Mouse (Mus musculus): ENCODE data around the gene Gm6217. TPM values are rescaled to one million over a fixed set of nuclear protein-coding genes. Genes with fewer than 3 reads are reported as not detected.
"Not testable (repeated sequence)": the region's sequence is repeated elsewhere in the genome, so short reads cannot be mapped to it uniquely, and the experiment has no call there.

Gm6217 gene
- polyA plus RNA-seq, 1 experiment from 2014 or later, result not detected

DNA sequence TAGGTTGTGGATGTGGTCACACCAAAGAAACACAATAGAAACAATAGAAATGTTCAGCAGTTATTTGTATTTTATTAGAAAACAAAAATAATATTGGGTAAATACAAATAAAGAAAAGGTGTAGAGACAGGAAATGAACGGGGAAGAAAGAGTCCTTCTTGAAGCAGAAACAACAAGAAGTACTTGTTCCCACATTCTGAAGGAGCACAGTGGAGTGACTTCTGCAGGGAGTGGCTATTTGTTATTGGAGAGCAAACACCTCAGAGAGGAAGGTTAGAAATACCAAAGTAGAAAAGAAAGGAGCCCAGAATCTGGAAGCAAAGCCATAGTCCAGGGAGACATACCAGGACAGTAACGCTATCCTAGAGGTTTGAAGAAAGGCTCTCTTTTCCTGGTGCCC lies 11.3 kb upstream of the Gm6217 start:
- not testable (repeated sequence) for H3K9me3 ChIP-seq (replicated peaks); H3K36me3 ChIP-seq; H3K4me3 ChIP-seq (replicated peaks); ATAC-seq (replicated peaks; ENCODE audit: low FRiP score); H3K9ac ChIP-seq; H3K4me2 ChIP-seq; H3K27ac ChIP-seq; H3K27me3 ChIP-seq; H3K4me1 ChIP-seq
- WGBS, result 86% methylated on average over 2 of the region's 2 CpGs

DNA sequence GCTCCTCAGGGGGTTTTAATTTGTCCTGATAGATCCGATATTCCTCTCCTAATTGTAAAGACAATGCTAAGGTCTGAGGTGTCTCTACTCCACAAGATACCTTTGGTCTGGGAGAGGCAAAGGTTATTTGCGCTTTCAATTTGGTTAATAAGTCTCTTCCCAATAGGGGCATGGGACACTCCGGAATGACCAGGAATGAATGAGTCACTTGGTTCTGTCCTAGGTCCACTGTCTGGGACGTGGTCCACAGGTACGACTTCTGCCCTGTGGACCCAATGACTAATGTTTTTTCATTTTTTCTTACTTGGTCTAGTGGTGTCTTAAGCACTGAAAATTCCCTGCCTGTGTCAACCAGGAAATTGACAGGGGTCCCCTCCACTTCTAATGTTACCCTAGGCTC lies 7.5 kb upstream of the Gm6217 start:
- WGBS, result 94% methylated on average over 5 of the region's 5 CpGs

DNA sequence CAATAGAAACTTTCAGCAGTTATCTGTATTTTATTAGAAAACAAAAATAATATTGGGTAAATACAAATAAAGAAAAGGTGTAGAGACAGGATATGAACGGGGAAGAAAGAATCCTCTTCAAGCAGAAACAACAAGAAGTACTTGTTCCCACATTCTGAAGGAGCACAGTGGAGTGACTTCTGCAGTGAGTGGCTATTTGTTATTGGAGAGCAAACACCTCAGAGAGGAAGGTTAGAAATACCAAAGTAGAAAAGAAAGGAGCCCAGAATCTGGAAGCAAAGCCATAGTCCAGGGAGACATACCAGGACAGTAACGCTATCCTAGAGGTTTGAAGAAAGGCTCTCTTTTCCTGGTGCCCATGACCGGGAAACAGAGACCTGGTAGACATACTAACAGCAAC lies 641 bp downstream of the Gm6217 start:
- not testable (repeated sequence) for H3K9ac ChIP-seq; H3K4me2 ChIP-seq; ATAC-seq (replicated peaks; ENCODE audit: low FRiP score); H3K27me3 ChIP-seq; H3K36me3 ChIP-seq; H3K9me3 ChIP-seq (replicated peaks); H3K4me1 ChIP-seq; H3K4me3 ChIP-seq (replicated peaks); H3K27ac ChIP-seq
- WGBS, result 78% methylated on average over 3 of the region's 3 CpGs

More for the DNA sequence above, 7.5 kb upstream of the Gm6217 start:
- H3K27me3 ChIP-seq, result no peaks in the 10 kb centered on the region
- no peaks in the 10 kb centered on the region for H3K4me1 ChIP-seq
- no peak overlapping the region for H3K27ac ChIP-seq
- no peak for ATAC-seq (replicated peaks; ENCODE audit: low FRiP score)
- H3K4me3 ChIP-seq (replicated peaks), result no peak overlapping the region
- H3K9ac ChIP-seq, result no peak overlapping the region
- H3K4me2 ChIP-seq, result no peak overlapping the region
- no peaks in the 10 kb centered on the region; the same call in 1 of the 2 replicates for H3K9me3 ChIP-seq (replicated peaks)
- no peaks in the 10 kb centered on the region for H3K36me3 ChIP-seq

DNA sequence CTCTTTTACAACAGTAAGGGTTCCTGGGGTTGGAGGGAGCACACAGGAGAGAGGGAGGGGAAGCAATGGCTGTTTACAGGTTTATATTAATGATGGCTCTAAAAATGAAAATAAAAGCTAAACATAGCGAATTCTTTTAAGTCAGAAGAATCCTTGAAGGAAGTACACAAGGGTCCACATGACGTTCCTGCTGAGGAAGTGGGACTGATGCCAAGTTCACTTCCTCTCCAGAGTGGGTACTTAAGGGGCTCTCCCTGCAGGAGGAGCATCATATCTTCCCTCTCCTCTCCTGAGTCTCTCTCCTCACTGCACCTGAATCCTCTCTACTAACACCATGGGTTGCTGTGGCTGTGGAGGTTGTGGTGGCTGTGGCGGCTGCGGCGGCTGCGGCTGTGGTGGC lies 6.5 kb downstream of the Gm6217 start, which contains the start of gene A030014E15Rik:
A030014E15Rik (plus strand) TSS at position 268 of the 400 bp plus-strand sequence.
- no peaks in the 10 kb centered on the region for H3K36me3 ChIP-seq
- no peak for ATAC-seq (replicated peaks; ENCODE audit: low FRiP score)
- no peak within 1 kb of the TSS for H3K27ac ChIP-seq
- H3K9me3 ChIP-seq (replicated peaks), result no peaks in the 10 kb centered on the region
- no peak within 1 kb of the TSS for H3K4me3 ChIP-seq (replicated peaks)
- no peaks in the 10 kb centered on the region for H3K27me3 ChIP-seq
- WGBS, result 78% methylated on average over 6 of the region's 6 CpGs
- no peak within 1 kb of the TSS for H3K4me2 ChIP-seq
- no peaks in the 10 kb centered on the region for H3K4me1 ChIP-seq
- H3K9ac ChIP-seq, result no peak within 1 kb of the TSS

DNA sequence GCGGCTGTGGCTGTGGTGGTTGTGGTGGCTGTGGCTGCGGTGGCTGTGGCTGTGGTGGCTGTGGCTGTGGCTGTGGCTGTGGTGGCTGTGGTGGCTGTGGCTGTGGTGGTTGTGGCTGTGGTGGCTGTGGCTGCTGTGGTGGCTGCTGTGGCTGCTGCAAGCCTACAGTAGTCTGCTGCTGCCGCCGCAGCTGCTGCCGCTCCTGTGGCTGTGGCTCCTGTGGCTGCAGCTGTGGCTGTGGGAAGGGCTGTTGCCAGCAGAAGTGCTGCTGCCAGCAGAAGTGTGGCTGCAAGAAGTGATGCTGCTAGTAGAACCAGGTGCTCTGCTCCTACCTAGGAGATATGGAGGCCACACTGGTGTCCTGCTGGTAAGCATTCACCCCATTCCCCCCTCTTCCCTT lies 17.8 kb downstream of the Gm6217 start:
- not testable (repeated sequence) for H3K4me3 ChIP-seq (replicated peaks); ATAC-seq (replicated peaks; ENCODE audit: low FRiP score); H3K27ac ChIP-seq; H3K9me3 ChIP-seq (replicated peaks); H3K4me2 ChIP-seq; H3K36me3 ChIP-seq; H3K27me3 ChIP-seq; H3K4me1 ChIP-seq; H3K9ac ChIP-seq
- WGBS, result 98% methylated on average over 5 of the region's 5 CpGs

DNA sequence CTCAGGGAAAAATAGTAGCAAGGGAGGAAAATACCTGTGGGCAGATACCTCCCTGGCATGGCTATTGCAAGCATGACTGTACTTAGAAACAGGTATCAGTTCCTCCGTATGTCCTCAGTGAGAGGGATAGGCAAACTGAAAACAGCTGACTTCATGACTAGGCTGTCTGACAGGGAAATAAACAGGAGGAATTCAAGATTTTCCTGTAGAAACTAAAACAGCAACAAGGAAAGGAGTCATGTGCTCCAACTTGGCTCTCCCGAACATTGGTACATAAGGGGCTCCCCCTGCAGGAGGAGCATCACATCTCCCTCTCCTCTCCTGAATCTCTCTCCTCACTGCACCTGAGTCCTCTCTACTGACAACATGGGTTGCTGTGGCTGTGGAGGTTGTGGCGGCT lies 18.2 kb downstream of the Gm6217 start, which contains the start of gene A030005L19Rik:
A030005L19Rik (plus strand) TSS at position 301 of the 400 bp plus-strand sequence.
- H3K4me2 ChIP-seq, result no peak within 1 kb of the TSS
- WGBS, result 91% methylated on average over 3 of the region's 3 CpGs
- no peak within 1 kb of the TSS for H3K9ac ChIP-seq
- H3K27ac ChIP-seq, result no peak within 1 kb of the TSS
- H3K9me3 ChIP-seq (replicated peaks), result no peaks in the 10 kb centered on the region
- no peak within 1 kb of the TSS for H3K4me3 ChIP-seq (replicated peaks)
- H3K36me3 ChIP-seq, result no peaks in the 10 kb centered on the region
- no peak for ATAC-seq (replicated peaks; ENCODE audit: low FRiP score)
- no peaks in the 10 kb centered on the region for H3K27me3 ChIP-seq
- no peaks in the 10 kb centered on the region for H3K4me1 ChIP-seq

DNA sequence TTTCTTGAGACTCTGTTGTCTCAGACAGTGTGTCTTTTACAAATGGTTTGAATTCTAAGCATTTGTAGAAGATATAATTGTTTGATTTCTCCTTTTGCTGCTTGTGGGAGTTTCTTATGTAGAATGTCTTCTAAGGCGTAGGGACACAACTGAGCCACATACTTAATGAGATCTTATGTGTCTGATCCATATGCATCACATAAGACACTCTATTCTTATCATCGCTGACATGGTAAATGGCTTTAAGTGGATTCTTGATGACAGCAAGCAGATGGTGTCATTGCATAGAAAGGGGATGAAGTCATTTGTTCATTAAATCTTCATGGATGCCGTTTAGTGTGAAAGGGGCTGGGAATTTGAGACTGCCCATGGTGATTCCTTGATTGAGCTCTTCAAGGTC lies 25.3 kb downstream of the Gm6217 start:
- 81% methylated on average over 3 of the region's 3 CpGs for WGBS
- H3K27me3 ChIP-seq, result no peaks in the 10 kb centered on the region
- no peak overlapping the region for H3K27ac ChIP-seq
- H3K36me3 ChIP-seq, result peaks cover 27% of the 10 kb centered on the region
- no peak for ATAC-seq (replicated peaks; ENCODE audit: low FRiP score)
- no peaks in the 10 kb centered on the region for H3K4me1 ChIP-seq
- no peaks in the 10 kb centered on the region for H3K9me3 ChIP-seq (replicated peaks)
- no peak overlapping the region for H3K9ac ChIP-seq
- H3K4me3 ChIP-seq (replicated peaks), result no peak overlapping the region
- H3K4me2 ChIP-seq, result no peak overlapping the region

DNA sequence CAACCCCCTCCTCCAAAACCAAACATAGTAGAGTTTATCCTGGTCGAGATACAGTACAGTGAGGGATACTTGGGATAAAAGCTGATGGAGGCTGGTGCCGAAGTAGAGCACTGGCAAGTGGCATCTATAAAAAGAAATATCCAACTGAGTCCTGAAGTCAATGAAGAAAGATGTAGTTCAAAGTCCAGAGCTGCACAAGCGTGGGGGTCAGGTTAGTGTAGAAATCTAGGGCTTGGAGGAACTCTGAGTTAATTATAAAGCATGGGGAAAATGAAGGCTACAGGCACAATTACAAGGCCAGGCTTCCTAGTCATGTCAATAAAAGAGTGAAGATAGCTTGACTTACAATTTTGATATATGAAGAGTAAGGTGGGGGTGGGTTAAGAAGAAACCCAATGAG lies 30.0 kb downstream of the Gm6217 start:
- Histone ChIP-seq H3K27me3 (no peaks in the 10 kb centered on the region), H3K9me3 (replicated peaks) (no peaks in the 10 kb centered on the region), H3K27ac (no peak overlapping the region), H3K4me1 (no peaks in the 10 kb centered on the region), H3K36me3 (peaks cover 56% of the 10 kb centered on the region), H3K4me2 (no peak overlapping the region), H3K9ac (no peak overlapping the region), H3K4me3 (replicated peaks) (no peak overlapping the region)
- ATAC-seq (replicated peaks; ENCODE audit: low FRiP score), result no peak
- 90% methylated on average over 3 of the region's 3 CpGs for WGBS

DNA sequence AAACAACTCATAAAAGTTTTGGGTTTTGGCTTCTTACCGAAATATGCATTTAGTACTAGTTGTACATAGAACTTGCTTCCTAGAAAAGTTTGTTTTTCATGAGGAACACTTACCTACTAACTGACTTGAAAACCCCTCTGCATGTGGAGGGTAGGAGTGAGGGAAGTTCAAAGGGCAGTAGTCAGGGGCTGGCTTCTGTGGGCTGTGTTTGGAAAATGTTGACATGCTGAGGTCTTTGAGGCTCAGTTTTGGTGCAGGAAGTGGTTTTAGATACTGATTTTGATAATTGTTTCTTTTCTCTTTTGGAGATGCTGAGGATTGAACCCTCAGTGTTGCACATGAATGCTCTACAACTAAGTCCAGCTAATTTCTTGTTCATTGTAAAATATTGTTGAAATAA lies 30.6 kb downstream of the Gm6217 start:
- 92% methylated on average over 1 of the region's 1 CpGs for WGBS
- no peaks in the 10 kb centered on the region for H3K9me3 ChIP-seq (replicated peaks)

DNA sequence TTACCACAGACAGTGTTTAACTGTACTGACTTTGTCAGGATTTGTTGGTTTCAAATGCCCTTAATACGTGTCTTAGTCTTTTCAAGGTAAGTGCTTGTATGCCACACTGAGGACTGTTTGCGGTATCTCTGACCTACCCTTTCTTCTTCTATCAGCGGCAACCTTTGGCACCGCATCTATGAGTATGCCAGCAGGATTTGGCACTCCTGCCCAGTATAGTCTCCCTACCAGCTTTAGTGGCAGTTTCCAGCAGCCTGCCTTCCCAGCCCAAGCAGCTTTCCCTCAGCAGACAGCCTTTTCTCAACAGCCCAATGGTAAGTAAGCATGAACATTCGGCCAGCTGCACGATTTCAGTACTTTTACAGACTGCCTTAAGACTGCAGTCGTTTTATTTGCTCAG lies 37.9 kb downstream of the Gm6217 start:
- H3K9me3 ChIP-seq (replicated peaks), result no peaks in the 10 kb centered on the region
- H3K36me3 ChIP-seq, result peaks cover 62% of the 10 kb centered on the region
- H3K4me3 ChIP-seq (replicated peaks), result no peak overlapping the region
- no peaks in the 10 kb centered on the region for H3K27me3 ChIP-seq
- no peaks in the 10 kb centered on the region for H3K4me1 ChIP-seq
- ATAC-seq (replicated peaks; ENCODE audit: low FRiP score), result no peak
- no peak overlapping the region for H3K4me2 ChIP-seq
- no peak overlapping the region for H3K9ac ChIP-seq
- 94% methylated on average over 7 of the region's 7 CpGs for WGBS
- H3K27ac ChIP-seq, result no peak overlapping the region

More for the DNA sequence above, 30.6 kb downstream of the Gm6217 start:
- Histone ChIP-seq H3K9ac (no peak overlapping the region), H3K27ac (no peak overlapping the region), H3K4me1 (no peaks in the 10 kb centered on the region), H3K27me3 (no peaks in the 10 kb centered on the region), H3K4me3 (replicated peaks) (no peak overlapping the region), H3K4me2 (no peak overlapping the region), H3K36me3 (peaks cover 56% of the 10 kb centered on the region)
- no peak for ATAC-seq (replicated peaks; ENCODE audit: low FRiP score)

Other genes starting within 250 kb of the Gm6217 start
- gene Mff, start 206.5 kb downstream of the Gm6217 start, polyA plus RNA-seq (2015; fragmentation: Nextera tagmentation; extraction: Ambion mirVana), result 217 and 235 TPM in 2 replicates
- 1.7 and 2.7 TPM in 2 replicates for gene Tm4sf20, start 162.9 kb downstream of the Gm6217 start, polyA plus RNA-seq (2015; fragmentation: Nextera tagmentation; extraction: Ambion mirVana)
- gene Gm47791, start 160.2 kb downstream of the Gm6217 start, polyA plus RNA-seq (2015; fragmentation: Nextera tagmentation; extraction: Ambion mirVana), result not detected in 2 replicates
- gene Agfg1, start 91.9 kb downstream of the Gm6217 start, polyA plus RNA-seq (2015; fragmentation: Nextera tagmentation; extraction: Ambion mirVana), result 29.7 and 33.0 TPM in 2 replicates
- gene A030005L19Rik, start 18.1 kb downstream of the Gm6217 start, polyA plus RNA-seq (2015; fragmentation: Nextera tagmentation; extraction: Ambion mirVana), result 0.26 and 0.28 TPM in 2 replicates
- not detected in 2 replicates for gene A030014E15Rik, start 6.5 kb downstream of the Gm6217 start, polyA plus RNA-seq (2015; fragmentation: Nextera tagmentation; extraction: Ambion mirVana)
- not detected in 2 replicates for gene A030003K21Rik, start 12.0 kb upstream of the Gm6217 start, polyA plus RNA-seq (2015; fragmentation: Nextera tagmentation; extraction: Ambion mirVana)
- gene Gm7544, start 24.6 kb upstream of the Gm6217 start, polyA plus RNA-seq (2015; fragmentation: Nextera tagmentation; extraction: Ambion mirVana), result not detected in 2 replicates
- not detected in 2 replicates for gene Gm47955, start 28.9 kb upstream of the Gm6217 start, polyA plus RNA-seq (2015; fragmentation: Nextera tagmentation; extraction: Ambion mirVana)
- gene Gm47959, start 69.1 kb upstream of the Gm6217 start, polyA plus RNA-seq (2015; fragmentation: Nextera tagmentation; extraction: Ambion mirVana), result not detected in 2 replicates
- 1.1 and 1.2 TPM in 2 replicates for gene Slc19a3, start 107.0 kb upstream of the Gm6217 start, polyA plus RNA-seq (2015; fragmentation: Nextera tagmentation; extraction: Ambion mirVana)
- gene Krtap28-10, start 111.1 kb upstream of the Gm6217 start, polyA plus RNA-seq (2015; fragmentation: Nextera tagmentation; extraction: Ambion mirVana), result not detected in 2 replicates
- gene Gm47969, start 113.5 kb upstream of the Gm6217 start, polyA plus RNA-seq (2015; fragmentation: Nextera tagmentation; extraction: Ambion mirVana), result not detected in 2 replicates
- gene A030005K14Rik, start 128.0 kb upstream of the Gm6217 start, polyA plus RNA-seq (2015; fragmentation: Nextera tagmentation; extraction: Ambion mirVana), result not detected in 2 replicates
- gene Krtap28-13, start 129.5 kb upstream of the Gm6217 start, polyA plus RNA-seq (2015; fragmentation: Nextera tagmentation; extraction: Ambion mirVana), result not detected in 2 replicates
- gene Ccl20, start 185.4 kb upstream of the Gm6217 start, polyA plus RNA-seq (2015; fragmentation: Nextera tagmentation; extraction: Ambion mirVana), result 0.56 and 1.2 TPM in 2 replicates
- 0.33 and 0.38 TPM in 2 replicates for gene Daw1, start 228.4 kb upstream of the Gm6217 start, polyA plus RNA-seq (2015; fragmentation: Nextera tagmentation; extraction: Ambion mirVana)

Measured in kidney, embryonic 15.5 days (tissue).